Mouse (Mus musculus): ENCODE results near the gene Cdk2ap1. TPM values are rescaled to one million over a fixed set of nuclear protein-coding genes. Genes with fewer than 3 reads are reported as not detected.
"Not testable (repeated sequence)": the region's sequence is repeated elsewhere in the genome, so short reads cannot be mapped to it uniquely, and the experiment has no call there.

Cdk2ap1 gene
- 40.6 and 41.5 TPM in 2 replicates for polyA plus RNA-seq (2012; rRNA removed)

GRCm38 (mm10) chr5:124362982-124363381 is at the start of gene Cdk2ap1:
Cdk2ap1 (minus strand) TSS chr5:124363082.
- H3K27ac ChIP-seq (ENCODE audit: control insufficient read depth, insufficient read depth, low read depth, low read length); H3K4me3 ChIP-seq (ENCODE audit: control insufficient read depth, low read depth, low read length); H3K27me3 ChIP-seq (ENCODE audit: control insufficient read depth, insufficient read depth, low read length); H3K36me3 ChIP-seq (ENCODE audit: control insufficient read depth, insufficient read depth, low read length); H3K4me1 ChIP-seq (ENCODE audit: control insufficient read depth, insufficient read depth, low read length): not testable (repeated sequence)

- Histone ChIP-seq H3K4me3 (ENCODE audit: control insufficient read depth, low read depth, low read length) (no peak overlapping the region), H3K27ac (ENCODE audit: control insufficient read depth, insufficient read depth, low read depth, low read length) (no peak overlapping the region), H3K36me3 (ENCODE audit: control insufficient read depth, insufficient read depth, low read length) (peaks cover 3% of the 10 kb centered on the region; the same call in 1 of the 2 replicates), H3K4me1 (ENCODE audit: control insufficient read depth, insufficient read depth, low read length) (no peaks in the 10 kb centered on the region), H3K27me3 (ENCODE audit: control insufficient read depth, insufficient read depth, low read length) (no peaks in the 10 kb centered on the region)
- no peak for TF ChIP-seq CTCF (IDR thresholded peaks at IDR 0.05; ENCODE audit: control insufficient read depth, insufficient read depth, insufficient replicate concordance, low read depth, low read length)
- TF ChIP-seq POLR2A (IDR thresholded peaks at IDR 0.05; ENCODE audit: control insufficient read depth, low read depth, low read length): no peak
These were observed 49.3 kb upstream of the Cdk2ap1 start for GRCm38 (mm10) chr5:124412163-124412562.

GRCm38 (mm10) chr5:124410808-124411207 is 47.9 kb upstream of the Cdk2ap1 start:
- H3K4me1 ChIP-seq (ENCODE audit: control insufficient read depth, insufficient read depth, low read length): no peaks in the 10 kb centered on the region
- H3K36me3 ChIP-seq (ENCODE audit: control insufficient read depth, insufficient read depth, low read length): peaks cover 3% of the 10 kb centered on the region; the same call in 1 of the 2 replicates
- no peak overlapping the region for H3K4me3 ChIP-seq (ENCODE audit: control insufficient read depth, low read depth, low read length)
- no peak overlapping the region for H3K27ac ChIP-seq (ENCODE audit: control insufficient read depth, insufficient read depth, low read depth, low read length)
- H3K27me3 ChIP-seq (ENCODE audit: control insufficient read depth, insufficient read depth, low read length): no peaks in the 10 kb centered on the region
- no peak for TF ChIP-seq CTCF (IDR thresholded peaks at IDR 0.05; ENCODE audit: control insufficient read depth, insufficient read depth, insufficient replicate concordance, low read depth, low read length)
- no peak for TF ChIP-seq POLR2A (IDR thresholded peaks at IDR 0.05; ENCODE audit: control insufficient read depth, low read depth, low read length)

GRCm38 (mm10) chr5:124393726-124394125 is 30.8 kb upstream of the Cdk2ap1 start:
- H3K27me3 ChIP-seq (ENCODE audit: control insufficient read depth, insufficient read depth, low read length): no peaks in the 10 kb centered on the region
- no peak overlapping the region for H3K27ac ChIP-seq (ENCODE audit: control insufficient read depth, insufficient read depth, low read depth, low read length)
- TF ChIP-seq CTCF (IDR thresholded peaks at IDR 0.05; ENCODE audit: control insufficient read depth, insufficient read depth, insufficient replicate concordance, low read depth, low read length): no peak
- no peak for TF ChIP-seq POLR2A (IDR thresholded peaks at IDR 0.05; ENCODE audit: control insufficient read depth, low read depth, low read length)
- no peak overlapping the region for H3K4me3 ChIP-seq (ENCODE audit: control insufficient read depth, low read depth, low read length)
- no peaks in the 10 kb centered on the region for H3K4me1 ChIP-seq (ENCODE audit: control insufficient read depth, insufficient read depth, low read length)
- H3K36me3 ChIP-seq (ENCODE audit: control insufficient read depth, insufficient read depth, low read length): peaks cover 1% of the 10 kb centered on the region

GRCm38 (mm10) chr5:124392412-124392811 is 29.5 kb upstream of the Cdk2ap1 start:
- no peak overlapping the region for H3K27ac ChIP-seq (ENCODE audit: control insufficient read depth, insufficient read depth, low read depth, low read length)

GRCm38 (mm10) chr5:124387932-124388331 is 25.1 kb upstream of the Cdk2ap1 start:
- H3K27me3 ChIP-seq (ENCODE audit: control insufficient read depth, insufficient read depth, low read length): no peaks in the 10 kb centered on the region
- no peak overlapping the region for H3K27ac ChIP-seq (ENCODE audit: control insufficient read depth, insufficient read depth, low read depth, low read length)
- peaks cover 4% of the 10 kb centered on the region for H3K36me3 ChIP-seq (ENCODE audit: control insufficient read depth, insufficient read depth, low read length)
- H3K4me1 ChIP-seq (ENCODE audit: control insufficient read depth, insufficient read depth, low read length): no peaks in the 10 kb centered on the region
- no peak overlapping the region for H3K4me3 ChIP-seq (ENCODE audit: control insufficient read depth, low read depth, low read length)
- TF ChIP-seq CTCF (IDR thresholded peaks at IDR 0.05; ENCODE audit: control insufficient read depth, insufficient read depth, insufficient replicate concordance, low read depth, low read length) (no peak), POLR2A (IDR thresholded peaks at IDR 0.05; ENCODE audit: control insufficient read depth, low read depth, low read length) (no peak)

More at GRCm38 (mm10) chr5:124392412-124392811, 29.5 kb upstream of the Cdk2ap1 start:
- H3K27me3 ChIP-seq (ENCODE audit: control insufficient read depth, insufficient read depth, low read length): no peaks in the 10 kb centered on the region
- peaks cover 1% of the 10 kb centered on the region for H3K36me3 ChIP-seq (ENCODE audit: control insufficient read depth, insufficient read depth, low read length)
- no peaks in the 10 kb centered on the region for H3K4me1 ChIP-seq (ENCODE audit: control insufficient read depth, insufficient read depth, low read length)
- no peak overlapping the region for H3K4me3 ChIP-seq (ENCODE audit: control insufficient read depth, low read depth, low read length)
- TF ChIP-seq CTCF (IDR thresholded peaks at IDR 0.05; ENCODE audit: control insufficient read depth, insufficient read depth, insufficient replicate concordance, low read depth, low read length) (no peak), POLR2A (IDR thresholded peaks at IDR 0.05; ENCODE audit: control insufficient read depth, low read depth, low read length) (no peak)

- no peaks in the 10 kb centered on the region for H3K4me1 ChIP-seq (ENCODE audit: control insufficient read depth, insufficient read depth, low read length)
- TF ChIP-seq CTCF (IDR thresholded peaks at IDR 0.05; ENCODE audit: control insufficient read depth, insufficient read depth, insufficient replicate concordance, low read depth, low read length) (no peak), POLR2A (IDR thresholded peaks at IDR 0.05; ENCODE audit: control insufficient read depth, low read depth, low read length) (no peak)
- H3K27me3 ChIP-seq (ENCODE audit: control insufficient read depth, insufficient read depth, low read length): no peaks in the 10 kb centered on the region
- H3K36me3 ChIP-seq (ENCODE audit: control insufficient read depth, insufficient read depth, low read length): peaks cover under 1% of the 10 kb centered on the region; the same call in 1 of the 2 replicates
- H3K4me3 ChIP-seq (ENCODE audit: control insufficient read depth, low read depth, low read length): no peak overlapping the region
- no peak overlapping the region for H3K27ac ChIP-seq (ENCODE audit: control insufficient read depth, insufficient read depth, low read depth, low read length)
These were observed 17.2 kb upstream of the Cdk2ap1 start for GRCm38 (mm10) chr5:124380121-124380520.

- H3K4me1 ChIP-seq (ENCODE audit: control insufficient read depth, insufficient read depth, low read length): no peaks in the 10 kb centered on the region
- no peaks in the 10 kb centered on the region for H3K27me3 ChIP-seq (ENCODE audit: control insufficient read depth, insufficient read depth, low read length)
- H3K27ac ChIP-seq (ENCODE audit: control insufficient read depth, insufficient read depth, low read depth, low read length): no peak overlapping the region
- TF ChIP-seq POLR2A (IDR thresholded peaks at IDR 0.05; ENCODE audit: control insufficient read depth, low read depth, low read length) (no peak), CTCF (IDR thresholded peaks at IDR 0.05; ENCODE audit: control insufficient read depth, insufficient read depth, insufficient replicate concordance, low read depth, low read length) (no peak)
- no peak overlapping the region for H3K4me3 ChIP-seq (ENCODE audit: control insufficient read depth, low read depth, low read length)
- H3K36me3 ChIP-seq (ENCODE audit: control insufficient read depth, insufficient read depth, low read length): no peaks in the 10 kb centered on the region; the same call in none of the 2 replicates
These were observed 14.3 kb upstream of the Cdk2ap1 start for GRCm38 (mm10) chr5:124377149-124377548.
